Mouse (Mus musculus) large intestine, adult 2 months (tissue): Measurements from ENCODE around the gene Slc24a1. TPM values are rescaled to one million over a fixed set of nuclear protein-coding genes. Genes with fewer than 3 reads are reported as not detected.

Experiments used
- polyA plus RNA-seq: library from polyadenylated mRNA; depleted of rRNA; stranded (reverse); fragments of >200 nt; gene quantifications from 2 replicates; pipeline ENCODE4 v1.2.3, GENCODE M21; 2012; rRNA removed

Gene Slc24a1
- polyA plus RNA-seq, 1 experiment, result not detected

Other genes starting within 250 kb of the Slc24a1 start
- 174 and 187 TPM in 2 replicates for gene Rab11a, start 213.8 kb downstream of the Slc24a1 start, polyA plus RNA-seq
- 3.5 and 3.8 TPM in 2 replicates for gene Dennd4a, start 140.3 kb downstream of the Slc24a1 start, polyA plus RNA-seq
- gene Ints14, start 9.3 kb upstream of the Slc24a1 start, polyA plus RNA-seq, result 13.5 and 15.6 TPM in 2 replicates
- 28.1 and 32.4 TPM in 2 replicates for gene Hacd3, start 70.1 kb upstream of the Slc24a1 start, polyA plus RNA-seq
- 30.0 and 41.0 TPM in 2 replicates for gene Dpp8, start 80.8 kb upstream of the Slc24a1 start, polyA plus RNA-seq
- gene Igdcc4, start 149.9 kb upstream of the Slc24a1 start, polyA plus RNA-seq, result 1.5 and 1.9 TPM in 2 replicates
- gene Igdcc3, start 189.6 kb upstream of the Slc24a1 start, polyA plus RNA-seq, result not detected in 2 replicates
- 7.6 and 10.4 TPM in 2 replicates for gene Parp16, start 243.7 kb upstream of the Slc24a1 start, polyA plus RNA-seq